Mouse (Mus musculus) T-cell, adult 2 months (primary cell): ENCODE results near the gene Gm12248.
"Not testable (repeated sequence)": the region's sequence is repeated elsewhere in the genome, so short reads cannot be mapped to it uniquely, and the experiment has no call there.

Experiments
- DNase-seq: peaks from one replicate; pipeline ENCODE4 v3.0.0; 2022; ENCODE audit warnings: low spot score

Gene Gm12248

DNA sequence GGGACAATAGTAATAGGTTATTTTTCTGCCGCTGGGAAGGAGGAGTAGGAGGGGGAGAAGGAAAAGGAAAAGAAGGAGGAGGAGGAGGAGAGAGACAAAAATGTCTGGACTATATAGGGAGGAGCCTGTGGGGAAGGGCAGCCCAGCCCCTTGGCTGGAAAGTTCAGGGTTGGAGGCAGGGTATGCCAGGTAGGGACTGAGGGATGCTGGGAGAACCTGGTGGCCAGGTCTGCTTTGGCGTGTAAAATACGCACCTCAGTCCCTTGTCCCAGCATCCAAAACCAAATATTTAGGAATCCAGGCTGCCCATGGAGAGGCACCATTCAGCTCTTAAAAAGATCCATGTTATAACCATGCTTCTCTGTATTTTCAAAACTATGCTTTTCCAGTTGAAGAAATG, 9.2 kb upstream of the Gm12248 start:
- DNase-seq = no peak

DNA sequence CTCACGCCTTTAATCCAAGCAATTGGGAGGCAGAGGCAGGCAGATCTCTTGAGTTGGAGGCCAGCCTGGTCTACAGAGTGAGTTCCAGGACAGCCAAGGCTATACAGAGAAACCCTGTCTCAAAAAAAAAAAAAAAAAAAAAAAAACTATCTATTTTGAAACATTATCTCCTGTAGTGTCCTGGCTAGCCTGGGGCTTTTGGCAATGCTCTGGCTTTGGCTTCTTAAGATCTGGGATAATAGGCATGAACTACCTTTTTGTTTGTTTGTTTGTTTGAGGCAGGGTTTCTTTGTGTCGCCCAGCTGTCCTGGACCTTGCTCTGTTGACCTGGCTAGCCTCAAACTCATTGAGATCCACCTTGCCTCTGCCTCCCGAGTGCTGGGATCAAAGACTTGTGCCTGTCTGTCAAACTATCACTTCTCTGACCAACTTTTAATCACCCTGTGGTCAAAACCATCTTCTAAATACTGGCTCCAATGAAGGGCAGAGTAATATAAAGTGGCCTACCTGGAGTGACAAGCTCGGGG, 8.3 kb upstream of the Gm12248 start:
- no peak for DNase-seq

DNA sequence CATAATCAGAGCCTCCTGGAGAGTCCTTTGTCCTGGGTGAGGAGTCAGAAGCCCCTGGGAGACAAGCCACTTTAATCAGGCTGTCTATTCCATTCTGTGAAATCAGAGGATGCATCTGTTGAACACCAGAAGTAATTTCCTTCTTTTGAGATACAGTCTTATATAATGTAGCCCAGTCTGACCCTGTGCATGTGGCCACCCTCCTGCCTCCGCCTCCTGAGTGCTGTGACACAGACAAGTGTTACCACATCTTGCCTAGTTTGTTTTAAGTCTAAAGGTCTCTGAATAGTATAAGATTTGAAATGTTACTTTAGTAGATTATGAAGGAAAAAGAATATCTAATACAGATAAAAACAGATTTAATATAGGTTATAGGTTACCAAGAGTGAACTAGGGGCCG, 7.1 kb upstream of the Gm12248 start:
- DNase-seq = no peak

DNA sequence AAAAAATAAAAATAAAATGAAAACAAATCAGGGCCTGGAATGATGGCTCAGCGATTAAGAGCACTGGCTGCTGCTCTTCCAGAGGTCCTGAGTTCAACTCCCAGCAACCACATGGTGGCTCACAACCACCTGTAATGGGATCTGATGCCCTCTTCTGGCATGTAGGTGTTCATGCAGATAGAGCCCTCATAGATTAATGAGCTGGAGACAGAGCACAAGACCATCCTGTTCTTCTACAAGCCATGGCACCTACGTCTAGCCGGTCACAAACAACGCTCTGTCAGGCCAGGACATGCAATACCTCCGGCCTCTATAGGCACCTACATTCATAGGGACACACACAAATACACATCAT, 5.4 kb upstream of the Gm12248 start:
- DNase-seq = peak; percentile 47

DNA sequence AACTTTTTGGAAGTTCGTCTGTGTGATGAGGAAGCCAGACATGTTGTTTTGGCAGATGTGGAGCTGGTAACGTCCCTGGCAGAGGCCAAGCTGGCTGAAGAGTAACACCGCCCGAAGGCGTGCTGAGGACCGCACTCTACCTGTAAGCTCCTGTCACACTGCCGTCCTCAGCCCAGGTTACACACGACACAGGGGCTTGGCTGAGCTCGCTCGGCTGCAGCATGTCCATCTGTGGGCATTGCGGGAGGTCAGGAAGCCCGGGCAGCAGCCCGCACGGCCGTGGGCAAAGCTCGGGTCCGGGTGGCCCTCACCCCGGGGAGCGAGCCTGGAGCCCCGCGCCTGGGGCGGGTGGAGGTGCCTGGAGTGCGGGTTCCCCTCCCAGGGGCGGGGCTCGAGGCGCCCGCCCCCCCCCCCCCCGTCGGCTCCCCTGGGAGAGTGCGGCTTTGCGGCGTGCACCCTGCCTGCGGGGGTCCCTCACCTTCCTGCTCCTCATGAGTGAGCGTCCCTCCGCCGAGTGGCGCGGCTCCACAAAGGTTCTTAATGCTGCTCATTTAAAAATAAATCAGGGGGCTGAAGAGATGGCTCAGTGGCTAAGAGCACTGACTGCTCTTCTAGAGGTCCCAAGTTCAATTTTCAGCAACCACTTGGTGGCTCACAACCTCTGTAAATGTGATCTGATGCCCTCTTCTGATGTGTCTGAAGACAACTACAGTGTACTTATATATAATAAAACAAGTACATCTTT, 4.9 kb upstream of the Gm12248 start:
- no peak for DNase-seq

DNA sequence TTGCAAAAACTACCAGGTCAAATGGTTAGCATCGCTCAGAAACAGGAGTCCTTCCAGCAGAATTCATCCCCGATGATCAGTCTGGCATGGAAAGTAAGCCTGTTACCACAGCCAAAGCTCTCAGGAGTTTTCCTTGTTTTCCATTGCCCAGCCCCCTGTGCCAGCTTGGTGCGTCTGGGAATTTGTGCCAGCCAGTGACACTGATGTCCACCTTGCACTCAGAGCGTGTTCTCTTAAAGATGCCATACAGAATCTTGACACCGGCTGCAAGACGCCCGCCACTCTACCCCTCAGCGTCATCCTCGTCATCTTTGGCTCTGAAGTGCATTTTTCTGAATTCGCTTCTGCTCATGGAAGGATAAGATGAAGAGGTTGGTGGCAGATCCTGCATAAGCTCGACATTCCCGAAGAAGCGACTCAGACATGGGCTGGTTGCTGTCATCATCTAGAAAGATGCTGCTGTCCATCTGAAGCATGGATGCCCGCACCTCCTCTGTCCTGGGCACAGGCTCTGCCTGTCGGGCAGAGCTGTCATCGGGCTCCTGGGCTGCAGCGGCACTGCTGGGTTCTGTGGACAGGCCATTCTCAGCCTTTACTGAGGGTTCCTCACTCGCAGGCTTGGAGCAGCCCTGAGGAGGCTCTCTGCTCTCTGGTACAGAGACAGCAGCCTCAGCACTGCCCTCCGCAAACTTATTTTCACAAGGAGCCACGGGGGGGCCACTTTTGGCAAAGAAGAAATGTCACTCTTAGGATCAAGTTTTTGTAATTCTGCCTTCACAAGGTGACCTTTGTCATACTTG, 4.1 kb upstream of the Gm12248 start:
- no peak for DNase-seq

DNA sequence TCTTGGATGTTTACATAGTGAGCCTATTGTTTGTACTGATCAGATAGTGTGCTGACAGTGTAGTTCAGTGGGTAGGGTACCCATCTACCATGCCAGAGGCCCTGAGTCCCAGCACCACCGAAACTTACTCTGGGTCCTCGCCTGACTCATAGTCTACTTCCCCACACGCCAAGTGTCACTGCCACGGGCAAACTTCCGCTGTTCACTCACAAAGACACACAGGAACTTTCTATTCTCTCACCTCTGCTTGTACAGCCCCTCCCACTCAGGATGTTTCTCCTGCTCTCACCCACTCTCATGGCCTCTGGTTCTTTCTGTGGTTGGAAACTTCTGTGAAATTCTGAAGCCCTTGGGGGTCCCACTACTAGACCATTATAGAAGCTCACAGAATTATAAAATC, 3.2 kb upstream of the Gm12248 start:
- DNase-seq = peak; percentile 76

DNA sequence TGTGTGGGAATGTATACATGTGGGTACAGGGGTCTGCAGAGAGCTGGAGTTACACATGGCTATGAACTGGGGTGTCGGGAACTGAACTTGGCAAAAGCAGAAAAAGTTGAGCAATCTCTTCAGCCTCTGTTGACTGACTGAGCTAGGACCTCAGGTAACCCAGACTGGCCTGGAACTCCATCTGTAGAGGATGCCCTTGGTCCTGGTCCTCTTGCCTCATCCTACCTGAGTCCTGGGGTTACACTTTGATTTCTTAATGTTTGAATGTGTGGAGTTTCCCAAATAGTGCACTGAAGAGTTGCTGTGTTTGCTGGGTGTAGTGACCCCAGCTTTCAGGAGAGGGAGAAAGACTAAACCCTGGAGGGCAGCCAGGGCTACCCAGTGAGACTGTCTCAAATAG, 2.6 kb upstream of the Gm12248 start:
- no peak for DNase-seq

DNA sequence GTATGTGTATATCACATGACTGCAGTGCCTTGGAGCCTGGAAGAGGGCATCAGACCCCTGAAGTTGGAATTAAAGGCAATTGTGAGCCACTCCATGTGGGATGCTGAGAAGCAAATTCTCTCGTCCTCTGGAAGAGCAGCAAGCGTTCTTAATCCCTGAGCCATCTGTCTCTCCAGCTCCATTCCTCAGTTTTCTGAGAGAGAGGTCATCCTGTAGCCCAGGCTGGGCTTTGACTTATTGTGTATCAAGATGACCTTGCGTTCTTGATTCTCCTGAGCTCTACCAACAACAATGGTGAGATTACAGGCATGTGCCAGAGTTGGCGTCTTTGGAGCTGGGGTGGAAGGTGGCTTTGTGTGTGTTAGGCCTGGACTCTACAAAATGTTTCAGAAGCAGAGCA, 1.8 kb upstream of the Gm12248 start:
- DNase-seq = no peak

DNA sequence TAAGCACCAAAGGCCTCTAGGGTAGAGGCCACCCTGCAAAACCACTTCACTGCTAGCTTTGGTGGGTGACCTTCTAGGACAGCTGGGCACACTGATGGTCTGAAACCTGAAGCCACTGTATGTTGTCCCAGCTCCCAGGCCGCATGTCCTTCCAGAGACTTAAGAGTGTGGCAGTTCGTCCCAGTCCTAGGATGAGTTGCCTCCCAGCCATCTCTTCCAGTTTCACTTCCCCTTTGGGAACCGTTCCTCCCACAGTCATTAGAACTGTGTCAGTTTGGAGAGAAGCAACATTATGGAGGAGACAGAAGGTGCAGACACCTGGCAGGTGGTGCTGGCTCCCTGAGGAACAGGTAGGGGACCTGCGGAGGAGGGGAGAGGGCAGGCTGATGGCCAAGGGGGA, 393 bp downstream of the Gm12248 start:
- no peak for DNase-seq

DNA sequence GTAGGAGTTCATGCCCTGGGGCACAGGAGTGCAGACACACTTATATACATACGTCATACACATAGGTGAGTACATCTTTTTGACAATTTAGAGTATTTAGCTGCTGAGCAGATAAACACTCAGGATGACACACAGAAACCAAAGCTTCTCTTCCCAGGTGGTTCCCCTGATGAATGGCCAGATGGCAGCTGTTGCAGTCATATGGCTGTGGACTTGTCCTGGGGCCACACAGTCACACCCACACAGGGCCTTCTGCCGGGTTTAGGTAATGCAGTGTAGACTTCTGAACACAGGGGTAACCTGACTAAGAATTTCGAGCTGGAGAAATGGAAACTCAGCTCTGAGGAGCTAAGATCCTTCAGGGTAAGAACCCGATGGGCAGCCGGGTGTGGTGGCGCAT, 11.2 kb downstream of the Gm12248 start:
- DNase-seq = no peak

DNA sequence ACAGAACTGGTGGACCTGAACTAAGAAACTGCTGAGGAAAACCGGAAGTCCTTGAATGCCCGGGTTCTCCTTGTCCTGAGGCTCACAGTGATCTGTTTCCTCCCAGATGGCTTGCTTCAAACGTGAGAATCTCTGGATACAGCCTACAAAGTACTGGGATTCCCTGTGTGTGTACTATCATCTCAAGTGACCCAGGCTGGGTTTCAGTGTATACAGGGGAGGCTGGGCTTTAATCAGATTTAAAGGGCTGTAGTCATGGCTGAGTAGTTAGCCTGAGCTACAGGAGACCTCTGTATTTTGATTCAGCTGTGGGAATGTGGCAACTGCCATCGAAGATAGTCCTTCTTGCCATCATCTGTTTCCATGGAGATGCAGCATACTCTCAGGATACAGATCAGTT, 15.7 kb downstream of the Gm12248 start:
- DNase-seq = no peak

DNA sequence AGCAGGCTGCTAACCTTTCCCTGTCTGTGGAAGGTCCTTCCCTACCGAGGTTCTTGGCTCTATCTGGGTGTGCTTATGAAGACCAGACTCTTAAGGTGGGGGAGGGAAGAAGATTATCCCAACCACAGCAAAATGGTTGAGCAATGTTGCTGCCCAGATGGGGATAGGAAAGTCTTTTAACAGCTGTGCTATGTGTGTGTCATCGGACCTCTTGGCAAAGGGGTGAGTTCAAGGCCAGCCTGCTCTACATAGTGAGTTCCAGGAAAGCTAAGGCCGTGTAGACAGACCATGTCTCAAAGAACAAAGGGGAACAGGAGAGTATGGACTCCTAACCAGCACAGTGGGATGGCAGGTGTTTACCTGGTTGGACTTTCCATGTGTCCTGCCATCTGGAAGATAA, 20.0 kb downstream of the Gm12248 start:
- no peak for DNase-seq

DNA sequence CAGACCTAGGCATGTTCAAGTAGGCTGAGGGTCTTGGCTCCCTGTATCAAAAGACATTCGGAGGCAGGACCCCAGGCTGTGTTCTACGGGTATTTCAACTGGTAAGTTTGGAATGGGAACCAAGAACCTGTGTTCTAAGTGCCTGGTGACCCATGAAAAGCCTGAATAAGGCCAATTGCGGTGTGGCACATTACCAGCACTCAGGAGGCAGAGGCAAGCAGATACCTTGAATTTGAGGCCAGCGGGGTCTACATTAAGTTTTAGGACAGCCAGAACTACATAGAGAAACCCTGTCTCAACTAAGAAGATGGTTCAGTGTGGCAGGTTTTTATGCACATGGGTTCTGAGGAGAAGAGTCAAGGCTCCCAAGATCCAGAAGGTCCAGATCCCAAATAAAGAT, 27.9 kb downstream of the Gm12248 start:
- DNase-seq = no peak

DNA sequence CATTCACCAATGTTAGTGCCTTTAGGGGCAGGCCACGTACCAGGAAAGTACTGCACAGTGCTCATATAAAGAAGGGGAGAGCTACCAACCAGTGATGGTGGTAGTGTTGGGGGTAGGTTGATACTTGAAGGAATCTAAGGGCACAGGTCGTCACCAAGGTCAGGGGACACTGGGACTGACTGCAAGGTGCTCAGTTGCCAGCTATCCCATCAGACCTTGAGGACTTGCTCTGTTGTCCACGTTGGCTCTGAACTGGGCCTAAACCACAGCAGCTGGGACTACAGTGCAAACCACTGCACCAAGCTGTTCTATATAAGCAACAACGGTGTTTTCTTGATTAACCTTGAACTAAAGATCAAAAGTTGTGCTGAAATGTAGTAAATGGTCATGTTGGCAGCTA, 30.3 kb downstream of the Gm12248 start:
- DNase-seq = no peak

DNA sequence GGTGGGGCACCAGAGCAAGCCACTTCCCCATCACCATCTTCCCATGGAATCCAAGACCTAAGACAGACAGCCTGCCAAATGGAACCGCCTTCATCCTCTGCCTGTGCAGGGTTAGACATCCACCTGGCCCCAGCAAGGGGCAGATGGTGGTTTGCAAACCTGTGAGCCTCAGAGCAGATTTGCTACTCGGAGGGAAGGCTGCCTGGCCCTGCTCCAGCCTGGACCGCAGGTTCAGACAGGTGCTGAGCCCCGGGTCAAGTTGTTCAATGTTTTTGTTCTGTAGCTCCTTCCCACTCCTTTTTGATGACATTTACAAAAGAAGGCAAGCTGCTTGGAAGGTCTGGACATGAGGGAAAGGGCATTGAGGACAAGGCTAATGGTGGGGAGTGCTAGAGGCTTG, 31.7 kb downstream of the Gm12248 start:
- DNase-seq = not testable (repeated sequence)

DNA sequence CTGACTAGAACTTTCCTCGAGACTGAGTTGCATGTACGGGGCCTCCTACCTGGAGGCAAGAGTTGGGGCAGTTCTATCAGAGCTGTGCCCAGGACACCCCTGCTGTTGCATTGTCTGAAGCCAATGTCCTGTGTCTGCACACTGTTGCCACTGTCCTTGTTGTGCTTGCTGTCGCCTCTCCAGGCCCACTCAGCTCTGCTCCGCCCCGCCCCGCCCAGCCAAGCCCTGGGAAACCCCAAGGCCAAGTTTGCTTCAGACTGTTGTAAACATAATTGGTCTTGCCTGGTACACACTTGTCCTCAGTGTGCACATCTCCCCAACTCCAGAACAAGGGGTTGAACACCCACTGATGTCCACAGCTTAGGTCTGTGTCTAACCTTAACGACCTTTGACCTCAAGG, 33.2 kb downstream of the Gm12248 start:
- DNase-seq = not testable (repeated sequence)

DNA sequence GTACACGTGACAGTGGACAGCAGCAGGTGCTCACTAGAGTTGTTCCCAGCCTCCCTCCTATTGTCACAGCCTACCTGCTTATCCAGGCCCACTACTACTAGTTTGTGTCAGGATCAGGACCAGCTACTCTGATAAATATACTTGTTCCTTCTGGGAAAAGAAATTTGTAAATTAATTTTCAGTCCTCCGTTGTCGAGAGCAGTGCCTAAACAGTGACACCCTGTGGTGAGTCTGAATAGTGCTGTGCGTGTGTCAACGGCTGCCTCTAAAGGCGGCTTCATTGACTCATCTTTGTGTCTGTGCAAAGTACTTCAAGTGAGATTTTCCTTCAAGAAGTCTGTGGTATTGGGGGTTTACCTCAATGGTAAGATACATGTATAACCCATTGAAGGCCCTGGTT, 35.5 kb downstream of the Gm12248 start:
- peak; percentile 51 for DNase-seq

DNA sequence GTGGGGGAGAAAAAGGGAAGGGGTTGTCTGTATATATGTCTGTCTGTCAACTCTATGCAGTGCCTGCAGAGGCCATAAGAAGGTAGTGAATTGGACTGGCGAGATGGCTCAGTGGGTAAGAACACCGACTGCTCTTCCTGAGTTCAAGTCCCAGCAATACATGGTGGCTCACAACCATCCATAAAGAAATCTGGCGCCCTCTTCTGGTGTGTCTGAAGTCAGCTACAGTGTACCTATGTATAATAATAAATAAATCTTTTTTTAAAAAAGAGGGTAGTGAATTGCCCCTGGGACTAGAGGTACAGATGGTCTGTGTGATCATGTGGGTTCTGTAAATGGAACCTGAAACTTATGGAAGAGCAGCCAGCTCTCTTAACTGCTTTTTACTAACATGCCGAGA, 46.5 kb downstream of the Gm12248 start:
- DNase-seq = no peak

DNA sequence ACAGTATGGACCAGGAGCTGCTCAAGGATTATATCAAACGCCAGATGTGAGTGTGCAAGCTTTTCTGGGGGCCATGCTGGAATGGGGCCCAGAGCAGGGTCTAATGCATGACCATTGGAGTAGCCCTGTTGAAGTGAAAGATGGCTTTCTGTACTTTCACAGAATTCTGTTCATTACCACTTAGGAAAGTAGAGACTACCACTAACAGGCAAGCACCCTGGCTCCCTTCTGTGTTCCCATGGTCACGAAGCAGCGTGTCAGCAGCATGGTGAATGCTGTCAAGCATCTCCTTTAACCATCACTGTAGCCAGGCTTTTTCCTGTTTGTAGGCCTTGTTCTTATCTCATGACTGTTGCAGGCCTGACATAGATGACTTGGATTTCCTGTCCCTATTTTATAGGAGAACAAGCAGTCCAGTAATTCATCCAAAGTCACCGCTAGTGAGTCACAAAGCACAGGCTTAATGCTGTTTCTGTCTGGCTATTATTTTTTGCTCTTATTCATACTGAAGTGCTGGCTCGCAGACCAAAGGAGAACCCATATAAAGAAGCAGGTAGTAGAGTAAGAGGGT, 50.0 kb downstream of the Gm12248 start:
- DNase-seq = no peak

DNA sequence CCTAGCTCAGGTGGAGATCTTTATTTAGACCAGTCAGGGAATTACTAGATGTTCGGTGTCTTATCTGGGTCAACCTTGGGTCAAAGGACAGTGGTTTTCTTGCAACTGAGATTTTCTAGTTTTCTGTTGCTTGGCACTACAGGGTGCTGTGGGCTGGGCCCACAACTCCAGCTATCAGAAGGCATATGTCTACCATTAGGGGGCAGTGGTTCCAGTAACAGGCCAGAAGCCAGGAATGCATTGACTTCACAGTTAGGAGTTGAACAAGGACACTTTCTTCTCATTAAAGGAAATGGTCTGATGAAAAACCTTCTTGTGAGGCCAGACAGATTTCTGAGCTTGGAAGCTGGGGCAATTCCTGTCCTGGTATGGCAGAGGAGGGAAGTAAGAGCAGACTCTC, 53.9 kb downstream of the Gm12248 start:
- peak; percentile 28 for DNase-seq

DNA sequence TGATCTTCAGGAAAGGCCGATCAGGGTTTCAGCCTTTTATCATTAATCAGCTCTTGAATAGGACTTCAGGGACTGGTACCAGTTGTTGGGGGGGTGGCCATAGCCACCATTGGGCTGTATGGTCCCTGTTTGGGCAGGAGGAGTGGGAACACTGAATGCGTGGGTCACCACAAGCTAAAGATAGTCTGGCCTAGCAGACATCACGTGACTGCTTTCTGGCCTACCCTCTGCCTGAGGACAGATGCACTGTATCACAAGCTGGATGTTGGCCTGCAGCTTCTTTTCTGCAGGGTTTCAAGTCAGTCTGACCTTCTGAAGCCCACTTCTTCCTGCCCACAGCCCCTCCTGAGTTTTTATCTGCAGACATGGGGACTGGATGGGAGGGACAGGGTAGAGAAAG, 59.3 kb downstream of the Gm12248 start:
- no peak for DNase-seq

DNA sequence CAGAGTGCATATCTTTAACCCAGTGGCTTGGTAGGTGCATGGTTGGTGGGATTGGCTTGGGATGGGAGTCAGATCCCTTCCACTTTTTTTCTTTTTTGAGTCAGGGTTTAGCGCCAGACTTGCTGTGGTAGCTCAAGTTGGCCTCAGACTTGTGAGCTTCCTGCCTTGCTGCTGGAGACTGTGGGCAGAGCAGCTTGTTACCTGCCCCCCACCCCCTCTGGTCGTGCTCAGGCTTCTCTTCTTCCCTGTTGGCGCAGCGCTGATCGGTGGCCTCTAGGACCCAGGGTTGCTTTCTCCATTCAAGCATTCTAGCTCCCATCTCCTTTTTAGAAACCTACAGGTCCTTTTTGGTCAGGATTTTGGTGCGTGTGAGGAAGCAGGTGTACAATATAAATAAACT, 61.8 kb downstream of the Gm12248 start:
- DNase-seq = peak; percentile 41
